Mouse (Mus musculus): ENCODE data around the gene Psmd8.
A peak's percentile ranks its signal among the peaks of the same experiment; 100 is the strongest.
"Not testable (repeated sequence)": the region's sequence is repeated elsewhere in the genome, so short reads cannot be mapped to it uniquely, and the experiment has no call there.

The Psmd8 gene

GRCm38 (mm10) chr7:29180077-29180853 is at the start of gene Psmd8:
Psmd8 (minus strand) TSS chr7:29180701.
- DNase-seq = peak; percentile 99

GRCm38 (mm10) chr7:29228202-29228601 is 47.7 kb upstream of the Psmd8 start:
- DNase-seq = no peak

GRCm38 (mm10) chr7:29225520-29225919 is 45.0 kb upstream of the Psmd8 start:
- no peak for DNase-seq

GRCm38 (mm10) chr7:29224756-29225394 is 44.4 kb upstream of the Psmd8 start:
- DNase-seq = peak; percentile 37

GRCm38 (mm10) chr7:29214846-29215245 is 34.3 kb upstream of the Psmd8 start:
- no peak for DNase-seq

GRCm38 (mm10) chr7:29214236-29214635 is 33.7 kb upstream of the Psmd8 start:
- no peak for DNase-seq

- DNase-seq = peak; percentile 87
Observed at GRCm38 (mm10) chr7:29213675-29214082, 33.2 kb upstream of the Psmd8 start, which contains the start of gene Catsperg1. Catsperg1 (minus strand) TSS chr7:29214035.

GRCm38 (mm10) chr7:29212775-29213560 is 32.5 kb upstream of the Psmd8 start:
- peak; percentile 7 for DNase-seq

GRCm38 (mm10) chr7:29212199-29212765 is 31.8 kb upstream of the Psmd8 start:
- DNase-seq = peak; percentile 27

- DNase-seq = peak; percentile 86
Observed at GRCm38 (mm10) chr7:29211415-29212198, 31.1 kb upstream of the Psmd8 start.

- not testable (repeated sequence) for DNase-seq
Observed at GRCm38 (mm10) chr7:29211013-29211412, 30.5 kb upstream of the Psmd8 start.

GRCm38 (mm10) chr7:29202577-29202976 is 22.1 kb upstream of the Psmd8 start:
- DNase-seq = no peak

GRCm38 (mm10) chr7:29194230-29194629 is 13.7 kb upstream of the Psmd8 start:
- not testable (repeated sequence) for DNase-seq

GRCm38 (mm10) chr7:29181323-29181722 is 822 bp upstream of the Psmd8 start:
- DNase-seq = not testable (repeated sequence)

- DNase-seq = no peak
Observed at GRCm38 (mm10) chr7:29180854-29181236, 344 bp upstream of the Psmd8 start.

- no peak for DNase-seq
Observed at GRCm38 (mm10) chr7:29179323-29179722, 1.2 kb downstream of the Psmd8 start.

- DNase-seq = no peak
Observed at GRCm38 (mm10) chr7:29178106-29178505, 2.4 kb downstream of the Psmd8 start.

GRCm38 (mm10) chr7:29172390-29173016 is 8.0 kb downstream of the Psmd8 start:
- DNase-seq = no peak

GRCm38 (mm10) chr7:29171562-29172097 is 8.9 kb downstream of the Psmd8 start:
- DNase-seq = no peak

- DNase-seq = no peak
Observed at GRCm38 (mm10) chr7:29170755-29171561, 9.5 kb downstream of the Psmd8 start.
